Mouse (Mus musculus) stomach, embryonic 16.5 days (tissue): ENCODE data around the gene Ndufb4. TPM values are rescaled to one million over a fixed set of nuclear protein-coding genes. Genes with fewer than 3 reads are reported as not detected.

ENCODE experiments used
- ATAC-seq: fragments of 200-750 bp; cut with Nextera tagmentation; 2 replicates; pipeline ENCODE4 v1.8.0; 2017; ENCODE audit warnings: moderate number of reproducible peaks, moderate TSS enrichment; ENCODE audit not compliant: insufficient read depth, low FRiP score
- H3K27ac ChIP-seq: fragments of 300-500 bp; sonication (generic); 2 replicates; pipeline ENCODE4 v1.5.1; 2014; ENCODE audit warnings: low read length
- H3K27me3 ChIP-seq: fragments of 300-500 bp; sonication (generic); 2 replicates; pipeline ENCODE4 v1.6.1; 2014; ENCODE audit warnings: low read length, control low read depth, mixed read lengths; ENCODE audit not compliant: control insufficient read depth, insufficient read depth
- H3K36me3 ChIP-seq: fragments of 300-500 bp; sonication (generic); 2 replicates; pipeline ENCODE4 v1.6.1; 2014; ENCODE audit warnings: low read length; ENCODE audit not compliant: control insufficient read depth, insufficient read depth
- H3K4me1 ChIP-seq: fragments of 300-500 bp; sonication (generic); 2 replicates; pipeline ENCODE4 v1.6.1; 2014; ENCODE audit warnings: low read length, control low read depth, mixed read lengths; ENCODE audit not compliant: control insufficient read depth, insufficient read depth
- H3K4me2 ChIP-seq: fragments of 300-500 bp; sonication (generic); 2 replicates; pipeline ENCODE4 v1.6.1; 2014; ENCODE audit warnings: low read depth, low read length, mixed read lengths
- H3K4me3 ChIP-seq: fragments of 300-500 bp; sonication (generic); replicated peaks from 2 replicates; pipeline ENCODE4 v1.5.1; 2014; ENCODE audit warnings: mild to moderate bottlenecking, low read length
- H3K9ac ChIP-seq: fragments of 300-500 bp; sonication (generic); 2 replicates; pipeline ENCODE4 v1.6.1; 2014; ENCODE audit warnings: low read length
- H3K9me3 ChIP-seq: fragments of 300-500 bp; sonication (generic); replicated peaks from 2 replicates; pipeline ENCODE4 v1.6.1; 2016; ENCODE audit warnings: low read length, control low read depth; ENCODE audit not compliant: control insufficient read depth
- WGBS: fragments of 180-500 bp; shearing (Covaris S2); extraction: QIAGEN DNeasy Blood & Tissue Kit; methylation state at CpG from one replicate; pipeline ENCODE4 v1.1.7; 2014; 5-methylcytosine and 5-hydroxymethylcytosine counted together
- polyA plus RNA-seq: library from polyadenylated mRNA; unstranded; fragments of >200 nt; fragmentation: Nextera tagmentation; extraction: Ambion mirVana; gene quantifications from 2 replicates; pipeline ENCODE4 v1.2.1, GENCODE M21; 2015

The Ndufb4 gene
- polyA plus RNA-seq, 1 experiment from 2014 or later: 64.0 TPM

DNA sequence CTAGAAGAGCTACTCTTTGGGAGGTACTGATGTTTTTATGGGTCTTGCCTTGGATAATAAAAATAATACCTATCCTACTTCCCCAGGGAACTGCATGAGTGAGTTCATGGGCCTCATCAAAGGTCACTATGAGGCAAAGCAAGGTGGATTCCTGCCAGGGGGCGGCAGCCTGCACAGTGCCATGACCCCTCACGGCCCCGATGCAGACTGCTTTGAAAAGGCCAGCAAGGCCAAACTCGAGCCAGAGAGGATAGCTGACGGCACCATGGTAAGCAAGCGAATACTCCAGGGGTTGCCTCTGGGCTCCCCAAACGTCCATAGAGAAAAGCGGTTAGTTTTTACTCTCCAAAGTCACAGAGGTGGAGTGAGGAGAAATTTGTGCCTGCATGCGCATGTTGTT is 25.9 kb downstream of the Ndufb4 start:
- H3K4me2 ChIP-seq: no peak overlapping the region
- no peak for ATAC-seq
- H3K27ac ChIP-seq: no peak overlapping the region
- no peaks in the 10 kb centered on the region for H3K36me3 ChIP-seq
- H3K4me1 ChIP-seq: no peaks in the 10 kb centered on the region
- H3K27me3 ChIP-seq: no peaks in the 10 kb centered on the region
- H3K9me3 ChIP-seq: no peaks in the 10 kb centered on the region
- no peak overlapping the region for H3K4me3 ChIP-seq
- WGBS: 76% methylated on average over 9 of the region's 9 CpGs
- no peak overlapping the region for H3K9ac ChIP-seq

DNA sequence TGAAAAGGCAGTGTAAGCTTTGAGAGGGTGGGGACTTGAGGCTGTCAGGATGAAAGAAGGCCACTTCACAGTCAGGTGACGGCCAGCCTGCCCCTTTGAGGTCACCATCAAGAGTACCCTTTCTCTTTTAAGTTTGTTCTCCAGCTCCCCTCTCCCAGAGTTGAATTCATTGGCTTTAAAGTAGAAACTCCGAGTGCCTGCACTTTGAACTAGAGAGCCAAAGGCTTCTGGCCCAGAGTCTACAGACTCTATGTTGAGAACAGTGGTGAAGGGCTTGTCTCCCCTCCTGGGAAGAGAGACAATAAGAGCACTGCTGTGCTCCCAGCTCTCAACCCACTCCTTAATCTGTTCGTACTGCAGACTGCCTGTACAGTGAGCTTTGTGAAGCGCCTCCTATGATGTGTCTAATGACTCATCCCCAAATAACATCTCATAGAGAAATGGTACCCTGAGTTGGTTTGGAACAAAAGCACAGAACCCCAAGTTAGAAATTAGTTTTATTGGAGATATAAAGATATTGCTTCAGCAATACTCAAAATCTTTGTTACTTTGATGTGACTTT is 27.8 kb downstream of the Ndufb4 start:
- Histone ChIP-seq H3K4me2 (no peak overlapping the region), H3K36me3 (no peaks in the 10 kb centered on the region), H3K27ac (no peak overlapping the region), H3K9ac (no peak overlapping the region), H3K9me3 (no peaks in the 10 kb centered on the region), H3K4me1 (no peaks in the 10 kb centered on the region), H3K27me3 (no peaks in the 10 kb centered on the region), H3K4me3 (no peak overlapping the region)
- ATAC-seq: no peak
- 61% methylated on average over 4 of the region's 4 CpGs for WGBS

DNA sequence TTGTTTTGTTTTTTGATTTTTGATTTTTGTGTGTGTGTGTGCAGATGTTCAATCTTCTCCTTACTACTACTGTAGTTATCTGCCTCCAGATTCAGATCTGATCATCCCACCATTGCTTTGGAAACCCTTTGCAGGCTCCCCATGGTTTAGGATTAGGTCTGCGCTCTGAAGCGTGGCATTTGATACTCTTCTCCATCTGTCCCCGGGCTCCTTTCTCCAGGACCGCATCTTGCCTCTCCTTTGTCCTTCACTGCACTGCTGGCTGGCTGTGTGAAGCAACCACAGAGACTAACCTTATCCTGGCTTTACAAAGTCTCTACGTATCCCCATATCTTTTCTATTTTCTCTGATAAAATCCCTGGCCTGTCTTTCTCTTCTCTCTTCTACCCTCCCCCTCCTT is 31.3 kb downstream of the Ndufb4 start:
- WGBS: 83% methylated on average over 5 of the region's 5 CpGs

DNA sequence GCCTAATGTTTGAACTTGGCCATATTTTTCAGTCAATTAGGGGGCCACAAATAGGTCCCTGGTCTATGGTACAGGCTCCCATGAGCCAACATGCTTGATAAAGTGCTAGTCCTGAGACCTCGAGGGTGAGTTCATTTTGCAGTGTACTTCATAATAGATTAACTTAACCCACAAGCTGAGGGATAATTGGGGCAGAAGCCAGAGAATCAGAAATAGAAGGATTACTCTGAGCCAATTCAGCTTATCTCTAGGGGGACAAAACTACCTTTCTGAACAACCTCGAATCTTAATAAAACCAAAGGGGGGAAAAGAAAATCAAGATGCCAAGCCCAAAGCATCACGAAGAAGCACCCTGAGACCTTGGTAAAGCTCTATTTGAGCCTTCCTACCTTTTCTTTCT is 31.9 kb downstream of the Ndufb4 start:
- Histone ChIP-seq H3K9me3 (no peaks in the 10 kb centered on the region), H3K27me3 (no peaks in the 10 kb centered on the region), H3K27ac (no peak overlapping the region), H3K36me3 (no peaks in the 10 kb centered on the region), H3K4me1 (no peaks in the 10 kb centered on the region), H3K4me3 (no peak overlapping the region), H3K4me2 (no peak overlapping the region), H3K9ac (no peak overlapping the region)
- ATAC-seq: no peak
- WGBS: 76% methylated on average over 3 of the region's 3 CpGs

More for the DNA sequence above, 31.3 kb downstream of the Ndufb4 start:
- no peak for ATAC-seq
- Histone ChIP-seq H3K36me3 (no peaks in the 10 kb centered on the region), H3K4me1 (no peaks in the 10 kb centered on the region), H3K27me3 (no peaks in the 10 kb centered on the region), H3K4me2 (no peak overlapping the region), H3K9me3 (no peaks in the 10 kb centered on the region), H3K27ac (no peak overlapping the region), H3K4me3 (no peak overlapping the region), H3K9ac (no peak overlapping the region)

DNA sequence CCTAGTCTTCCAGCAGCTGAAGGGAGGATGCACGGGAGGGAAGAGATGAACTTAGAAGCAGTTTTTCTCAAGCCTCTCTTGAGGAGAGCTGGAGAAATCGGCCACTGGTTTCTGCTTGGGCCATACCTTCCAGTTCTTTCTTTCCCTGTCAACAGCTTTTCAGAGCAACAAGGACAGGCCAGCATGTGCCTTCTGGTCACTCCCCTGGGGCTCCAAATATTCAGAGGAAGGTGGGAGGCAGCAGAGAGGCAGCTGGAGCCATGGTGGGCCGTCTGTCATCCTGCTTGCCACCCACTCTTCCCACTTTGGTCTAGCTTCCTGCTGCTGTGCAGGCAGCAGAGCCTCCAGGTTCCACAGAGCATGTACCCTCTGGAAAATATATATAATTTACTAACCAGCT is 36.6 kb downstream of the Ndufb4 start:
- Histone ChIP-seq H3K4me2 (no peak overlapping the region), H3K4me1 (no peaks in the 10 kb centered on the region), H3K36me3 (no peaks in the 10 kb centered on the region), H3K27me3 (no peaks in the 10 kb centered on the region), H3K9me3 (no peaks in the 10 kb centered on the region), H3K9ac (no peak overlapping the region), H3K27ac (no peak overlapping the region), H3K4me3 (no peak overlapping the region)
- no peak for ATAC-seq
- WGBS: 37% methylated on average over 3 of the region's 3 CpGs

DNA sequence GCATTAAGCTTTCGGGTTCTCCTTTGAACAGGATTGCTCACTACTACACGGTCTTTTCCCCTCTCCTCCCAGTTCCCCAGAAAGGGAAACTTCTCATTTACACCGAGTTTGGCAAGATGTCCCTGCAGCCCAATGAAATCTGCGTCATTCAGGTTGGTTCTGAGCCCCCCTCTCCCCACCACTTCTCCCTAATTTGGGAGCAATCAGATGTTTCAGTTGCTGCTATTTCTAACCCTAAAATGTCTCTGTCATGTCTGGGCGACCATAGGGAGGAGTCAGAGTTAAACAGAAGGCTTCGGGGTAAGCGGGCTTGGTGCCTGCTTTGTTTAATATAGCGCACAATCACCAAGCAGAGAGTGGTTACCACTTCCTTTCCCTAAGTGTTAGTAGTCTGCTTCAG is 38.1 kb downstream of the Ndufb4 start:
- no peaks in the 10 kb centered on the region for H3K36me3 ChIP-seq
- H3K4me1 ChIP-seq: no peaks in the 10 kb centered on the region
- ATAC-seq: no peak
- no peak overlapping the region for H3K27ac ChIP-seq
- 63% methylated on average over 8 of the region's 8 CpGs for WGBS
- no peak overlapping the region for H3K4me2 ChIP-seq
- no peak overlapping the region for H3K4me3 ChIP-seq
- H3K9ac ChIP-seq: no peak overlapping the region
- H3K27me3 ChIP-seq: no peaks in the 10 kb centered on the region
- H3K9me3 ChIP-seq: no peaks in the 10 kb centered on the region

DNA sequence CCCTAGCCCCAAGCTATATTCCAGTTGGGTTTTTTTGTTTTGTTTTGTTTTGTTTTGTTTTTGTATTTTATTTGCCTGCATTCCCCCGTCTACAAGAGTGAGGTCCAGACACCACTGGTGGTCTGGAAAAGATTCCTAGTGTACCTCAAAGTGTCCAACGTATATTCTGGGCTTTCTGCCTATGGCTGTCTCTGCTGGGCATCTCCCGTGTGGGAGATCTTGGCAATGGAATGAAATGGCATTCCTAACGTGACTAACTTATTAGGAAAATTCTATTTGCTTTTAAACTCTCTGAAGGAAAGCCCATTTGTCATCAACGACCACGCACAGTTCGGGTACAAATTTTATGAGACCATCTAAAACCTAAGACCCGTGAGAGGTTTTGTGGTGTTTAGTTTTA is 38.8 kb downstream of the Ndufb4 start:
- no peaks in the 10 kb centered on the region for H3K9me3 ChIP-seq
- H3K4me3 ChIP-seq: no peak overlapping the region
- no peak overlapping the region for H3K4me2 ChIP-seq
- no peaks in the 10 kb centered on the region for H3K27me3 ChIP-seq
- WGBS: 62% methylated on average over 8 of the region's 8 CpGs
- H3K36me3 ChIP-seq: no peaks in the 10 kb centered on the region
- H3K9ac ChIP-seq: no peak overlapping the region
- H3K4me1 ChIP-seq: no peaks in the 10 kb centered on the region
- no peak overlapping the region for H3K27ac ChIP-seq
- ATAC-seq: no peak

DNA sequence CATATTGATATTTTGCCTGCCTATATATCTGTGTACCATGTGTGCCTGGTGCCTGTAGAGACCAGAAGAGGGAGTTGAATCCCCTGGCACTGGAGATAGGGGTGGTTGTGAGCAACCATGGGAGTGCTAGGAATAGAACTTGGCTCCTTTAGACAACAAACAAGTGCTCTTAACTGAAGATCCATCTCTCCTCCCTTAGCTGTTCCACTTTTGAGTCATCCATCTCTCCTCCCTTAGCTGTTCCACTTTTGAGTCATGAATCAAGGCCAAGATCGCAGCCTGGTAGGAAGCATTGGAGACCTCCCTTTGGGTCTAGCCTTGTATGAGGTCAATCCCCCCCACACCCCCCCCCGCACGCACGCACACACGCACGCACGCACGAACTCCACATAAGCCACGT is 39.7 kb downstream of the Ndufb4 start:
- Histone ChIP-seq H3K27ac (no peak overlapping the region), H3K9me3 (no peaks in the 10 kb centered on the region), H3K4me3 (no peak overlapping the region), H3K9ac (no peak overlapping the region), H3K36me3 (no peaks in the 10 kb centered on the region), H3K4me1 (no peaks in the 10 kb centered on the region), H3K4me2 (no peak overlapping the region), H3K27me3 (no peaks in the 10 kb centered on the region)
- ATAC-seq: no peak
- whole genome bisulfite sequencing: 94% methylated on average over 9 of the region's 9 CpGs

DNA sequence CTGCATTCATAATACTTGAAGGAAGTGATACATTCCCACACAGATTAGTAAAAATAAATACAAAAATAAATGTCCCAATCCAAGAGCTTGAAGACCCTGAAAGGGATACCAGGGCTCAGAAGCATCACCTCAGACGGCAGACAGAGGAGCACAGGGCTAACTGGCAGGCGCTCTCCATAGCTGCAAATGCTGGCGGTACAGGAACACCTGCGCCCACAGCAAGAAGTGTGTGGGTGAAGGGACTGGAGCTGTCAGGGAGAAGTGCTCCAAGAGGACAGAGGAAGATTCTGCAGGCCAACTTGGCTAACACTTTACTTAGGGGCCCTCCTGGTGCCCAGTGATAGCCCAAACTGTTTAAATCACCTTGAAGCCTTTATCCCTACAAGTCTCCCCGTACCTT is 42.2 kb downstream of the Ndufb4 start:
- no peaks in the 10 kb centered on the region for H3K4me1 ChIP-seq
- no peaks in the 10 kb centered on the region for H3K36me3 ChIP-seq
- H3K4me3 ChIP-seq: no peak overlapping the region
- no peak overlapping the region for H3K9ac ChIP-seq
- no peak overlapping the region for H3K4me2 ChIP-seq
- H3K27ac ChIP-seq: no peak overlapping the region
- H3K9me3 ChIP-seq: no peaks in the 10 kb centered on the region
- 88% methylated on average over 5 of the region's 5 CpGs for WGBS
- H3K27me3 ChIP-seq: no peaks in the 10 kb centered on the region
- ATAC-seq: no peak

DNA sequence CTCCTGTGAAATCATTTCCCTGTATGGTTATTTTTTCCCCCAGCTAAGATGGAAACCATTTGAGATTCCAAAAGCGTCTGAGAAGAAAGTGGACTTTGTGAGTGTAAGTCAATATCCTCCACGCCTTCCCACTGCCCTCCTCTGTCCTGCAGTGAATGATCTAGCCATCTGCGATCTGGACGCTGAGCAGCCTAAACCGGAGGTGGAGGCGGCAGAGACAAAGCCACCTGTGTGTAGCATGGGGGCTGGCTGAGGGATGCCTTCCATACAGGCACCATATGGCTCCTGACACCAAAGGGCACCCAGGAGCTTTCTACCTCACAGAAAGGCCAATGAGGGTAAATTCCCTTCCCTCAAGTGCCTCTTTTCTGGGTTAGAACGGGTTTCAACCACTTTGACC is 43.2 kb downstream of the Ndufb4 start:
- H3K27ac ChIP-seq: no peak overlapping the region
- no peak overlapping the region for H3K9ac ChIP-seq
- ATAC-seq: no peak
- no peak overlapping the region for H3K4me2 ChIP-seq
- 64% methylated on average over 7 of the region's 7 CpGs for WGBS
- H3K4me3 ChIP-seq: no peak overlapping the region
- no peaks in the 10 kb centered on the region for H3K27me3 ChIP-seq
- no peaks in the 10 kb centered on the region for H3K36me3 ChIP-seq
- H3K9me3 ChIP-seq: no peaks in the 10 kb centered on the region
- no peaks in the 10 kb centered on the region for H3K4me1 ChIP-seq
